Mouse (Mus musculus) cerebral cortex, adult 2 months (tissue): ENCODE measurements around the gene Gje1.

ENCODE experiments used
- WGBS: fragments of 180-500 bp; shearing (Covaris S2); methylation state at CpG from one replicate; pipeline ENCODE4 v1.1.7; 2018; 5-methylcytosine and 5-hydroxymethylcytosine counted together

Gje1 gene

DNA sequence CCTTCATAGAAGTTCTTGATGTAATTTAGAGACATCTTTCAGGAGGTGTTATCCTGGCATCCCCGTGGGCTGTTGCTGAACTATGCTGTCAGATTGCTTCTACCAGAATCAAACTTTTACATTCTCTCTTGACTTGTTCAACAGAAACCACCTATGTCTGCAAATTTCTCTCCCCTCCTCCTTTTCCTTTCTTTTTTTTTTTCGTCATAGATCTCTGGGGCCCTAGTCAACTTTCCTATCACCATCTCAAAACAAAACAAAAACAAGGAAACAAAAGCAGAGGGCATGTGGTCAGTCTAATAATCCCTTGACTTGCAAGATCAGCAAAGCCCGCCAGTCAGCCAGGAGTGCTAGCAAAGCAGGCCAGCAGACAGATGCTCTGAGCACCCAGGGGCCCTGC is at the start of gene Gje1:
TSS of gene Gje1 (minus strand) at position 101 of the 400 bp plus-strand sequence.
- WGBS: 66% methylated on average over 3 of the region's 3 CpGs

DNA sequence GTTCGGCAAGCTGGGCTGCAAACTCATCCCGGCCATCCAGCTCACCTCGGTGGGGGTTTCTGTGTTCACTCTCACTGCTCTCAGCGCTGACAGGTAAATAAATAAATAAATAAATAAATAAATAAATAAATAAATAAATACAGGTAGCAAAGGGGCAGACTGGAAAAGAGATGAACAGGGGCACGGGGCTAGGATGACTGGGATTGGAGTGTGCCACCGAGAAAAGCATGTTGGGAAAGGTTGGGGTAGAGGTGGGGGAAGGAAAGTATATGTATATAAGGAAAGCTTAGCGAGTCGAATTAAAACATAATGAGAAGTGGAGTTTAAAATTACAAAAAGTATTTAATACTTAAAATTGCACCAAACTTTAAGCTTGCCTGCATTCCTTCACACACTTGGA is 42.6 kb upstream of the Gje1 start:
- WGBS: 18% methylated on average over 8 of the region's 8 CpGs

GRCm38 (mm10) chr10:14759665-14760558 is 41.9 kb upstream of the Gje1 start:
- WGBS: 1% methylated on average over 35 of the region's 35 CpGs

- WGBS: 4% methylated on average over 2 of the region's 2 CpGs
Measured at GRCm38 (mm10) chr10:14734285-14734684, 16.3 kb upstream of the Gje1 start.

- 41% methylated on average over 9 of the region's 9 CpGs for WGBS
Measured at GRCm38 (mm10) chr10:14725671-14726070, 7.7 kb upstream of the Gje1 start.

GRCm38 (mm10) chr10:14705072-14706066 is 12.6 kb downstream of the Gje1 start, which contains the start of the genes Vta1 and Nmbr:
TSS of gene Vta1 (minus strand) at chr10:14705560.
TSS of gene Nmbr (plus strand) at chr10:14705591.
- WGBS: 1% methylated on average over 50 of the region's 50 CpGs

DNA sequence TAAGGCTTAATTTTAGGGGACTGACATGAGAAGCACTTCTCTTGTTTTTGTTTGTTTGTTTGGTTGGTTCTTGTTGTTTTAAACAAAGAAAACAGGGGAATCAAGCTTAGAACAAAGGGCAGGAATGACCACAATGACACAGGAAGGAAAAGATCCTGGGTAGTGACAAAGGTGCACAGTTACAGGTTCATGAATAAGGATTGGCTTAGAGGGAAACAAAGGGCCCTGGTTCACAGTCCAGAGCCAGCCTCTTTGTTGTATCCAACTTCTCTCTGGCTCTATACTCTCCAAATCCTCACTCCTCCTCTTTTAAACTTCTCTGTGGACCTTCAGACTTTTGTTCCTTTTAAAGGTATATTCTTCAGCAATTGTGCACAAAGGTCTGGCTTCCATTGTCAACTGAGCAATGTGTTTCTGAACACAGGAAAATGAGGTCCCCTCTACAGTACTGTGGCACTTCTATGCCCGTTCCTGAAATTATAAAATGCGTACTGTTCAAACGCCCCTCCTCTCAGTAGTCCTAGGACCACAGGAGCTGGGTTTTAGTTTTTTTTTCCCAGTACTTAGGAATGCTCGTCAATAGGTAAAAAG is 14.1 kb downstream of the Gje1 start:
- 41% methylated on average over 4 of the region's 4 CpGs for WGBS

DNA sequence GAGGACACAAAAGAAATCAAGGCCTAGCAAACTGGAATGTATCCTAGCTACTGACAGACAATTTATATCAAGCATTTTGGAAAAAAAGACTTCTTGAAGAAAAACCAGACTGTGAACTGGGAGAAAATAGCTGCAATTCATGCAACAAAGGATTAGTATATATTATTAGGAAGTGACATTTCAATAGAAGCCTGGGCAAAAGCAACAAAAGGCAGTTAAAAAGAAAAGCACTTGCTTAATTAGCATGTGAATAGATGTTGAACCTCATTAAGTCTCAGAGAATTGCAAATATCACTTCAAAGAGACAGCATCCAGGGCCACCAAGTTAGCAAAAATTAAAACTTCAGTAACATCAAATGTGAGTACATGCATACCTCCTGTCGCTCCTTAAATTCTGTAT is 14.8 kb downstream of the Gje1 start:
- 57% methylated on average over 1 of the region's 1 CpGs for WGBS

- 70% methylated on average over 3 of the region's 3 CpGs for whole genome bisulfite sequencing
Measured at GRCm38 (mm10) chr10:14690349-14690748, 27.7 kb downstream of the Gje1 start.

- 95% methylated on average over 6 of the region's 6 CpGs for WGBS
Measured at GRCm38 (mm10) chr10:14688785-14689442, 29.1 kb downstream of the Gje1 start.

DNA sequence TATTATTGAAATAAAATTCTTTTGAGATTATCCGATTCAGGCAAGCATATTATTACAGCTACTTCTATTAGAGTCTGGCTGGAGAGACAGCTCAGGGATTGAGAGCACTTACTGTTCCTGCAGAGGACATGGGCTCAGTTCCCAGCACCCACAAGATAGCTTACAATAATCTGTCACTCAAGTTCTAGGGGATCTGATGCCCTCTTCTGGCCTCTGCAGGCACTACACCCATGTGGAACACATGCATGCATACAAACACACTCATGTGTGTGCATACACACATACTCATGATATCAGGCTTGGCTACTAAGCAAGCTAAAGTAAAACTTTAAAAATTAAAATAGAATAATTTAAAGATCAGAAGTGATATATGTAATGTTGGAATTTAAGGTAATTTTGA is 32.4 kb downstream of the Gje1 start:
- 94% methylated on average over 1 of the region's 1 CpGs for WGBS

DNA sequence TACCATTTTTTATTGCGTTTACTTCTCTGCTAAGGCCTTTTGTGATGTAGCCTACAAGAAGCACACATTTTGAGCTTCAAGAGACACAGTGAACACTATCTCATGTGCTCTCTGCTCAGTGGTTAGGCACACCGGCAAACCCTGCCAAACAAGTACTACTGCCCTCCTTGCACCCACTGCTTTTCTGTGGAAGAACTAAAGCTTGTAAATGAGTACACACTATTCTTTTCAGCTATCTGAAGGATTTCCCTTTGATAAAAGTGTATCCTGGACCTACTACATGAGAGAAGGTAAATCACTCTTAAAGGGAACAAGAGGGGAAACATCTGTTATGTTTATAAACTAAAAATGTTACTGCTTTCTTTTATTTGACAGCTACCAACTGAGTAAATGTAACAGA is 51.9 kb downstream of the Gje1 start:
- WGBS: 90% methylated on average over 2 of the region's 2 CpGs
